ENCODE assay signal across 19 mouse cellular contexts in genomic region chr11:84977385-84977952, GRCm38 (mm10). TPM values are rescaled to one million over a fixed set of nuclear protein-coding genes. Genes with fewer than 3 reads are reported as not detected.
DNase-seq lines count a peak whose midpoint lies in the region; ATAC-seq lines count a peak whose summit lies in the region.
"Had no signal": no experiment of that assay in that cellular context is flagged by ENCODE, and none has a peak within 500 bp of the region (broad histone marks: within the 10 kb centered on the region; RNA-seq: fewer than 3 reads in every experiment).

No protein-coding gene starts in this region.

- H3K36me3 ChIP-seq in heart, embryonic 11.5 days (ENCODE audit: control insufficient read depth, insufficient read depth, low read length) = no peaks in the 10 kb centered on the region
- no peaks in the 10 kb centered on the region for H3K36me3 ChIP-seq in heart, embryonic 10.5 days
- H3K36me3 ChIP-seq: embryonic facial prominence, embryonic 12.5 days; forebrain, embryonic 12.5 days; G1E; limb, embryonic 15.5 days had no signal

- no peak overlapping the region for H3K27ac ChIP-seq in heart, embryonic 11.5 days (ENCODE audit: low read depth, low read length)
- H3K27ac ChIP-seq in heart, embryonic 10.5 days = no peak overlapping the region
- H3K27ac ChIP-seq: embryonic facial prominence, embryonic 12.5 days; forebrain, embryonic 12.5 days; hindbrain, embryonic 14.5 days; kidney, postnatal 0 days; limb, embryonic 15.5 days had no signal

- peak; percentile 48 to 73 for DNase-seq in heart, adult 18-20 months
- peak; percentile 51 for DNase-seq in gastrocnemius, postnatal 25 days
- DNase-seq in heart, embryonic 10.5 days (ENCODE audit: low spot score) = peak; percentile 22
- DNase-seq in heart, postnatal 4 days = peak; percentile 65
- no peak for DNase-seq in cerebellum, postnatal 10 days
- DNase-seq in thymus, postnatal 4 days = no peak
- DNase-seq: layer of hippocampus, adult 9-11 months; thymus, adult 18-20 months had no signal

- H3K9ac ChIP-seq in heart, embryonic 11.5 days (ENCODE audit: low read depth, low read length) = no peak overlapping the region
- H3K9ac ChIP-seq: embryonic facial prominence, embryonic 12.5 days; forebrain, embryonic 12.5 days; hindbrain, embryonic 14.5 days; limb, embryonic 15.5 days had no signal

- H3K4me1 ChIP-seq in heart, embryonic 11.5 days (ENCODE audit: control insufficient read depth, insufficient read depth, low read length) = no peaks in the 10 kb centered on the region
- peaks cover 8% of the 10 kb centered on the region; the same call in 1 of the 2 replicates for H3K4me1 ChIP-seq in heart, embryonic 10.5 days
- H3K4me1 ChIP-seq: forebrain, embryonic 12.5 days; limb, embryonic 15.5 days had no signal

- H3K4me2 ChIP-seq in heart, embryonic 11.5 days = no peak overlapping the region
- H3K4me2 ChIP-seq: embryonic facial prominence, embryonic 12.5 days; forebrain, embryonic 12.5 days; hindbrain, embryonic 14.5 days; limb, embryonic 15.5 days; midbrain, embryonic 11.5 days had no signal

- WGBS in heart, embryonic 11.5 days (ENCODE audit: insufficient replicate concordance) = 82% methylated on average over 3 of the region's 3 CpGs
- WGBS in heart, embryonic 10.5 days = 70% methylated on average over 3 of the region's 3 CpGs

- H3K4me3 ChIP-seq in heart, embryonic 11.5 days (ENCODE audit: low read depth, low read length) = no peak overlapping the region
- no peak overlapping the region for H3K4me3 ChIP-seq in heart, embryonic 10.5 days
- H3K4me3 ChIP-seq: embryonic facial prominence, embryonic 12.5 days; erythroblast, embryonic 14.5 days; forebrain, embryonic 12.5 days; limb, embryonic 15.5 days had no signal

- no peaks in the 10 kb centered on the region for H3K9me3 ChIP-seq in heart, embryonic 11.5 days (replicated peaks; ENCODE audit: control insufficient read depth, low read length)
- H3K9me3 ChIP-seq in heart, embryonic 10.5 days = no peaks in the 10 kb centered on the region
- H3K9me3 ChIP-seq: embryonic facial prominence, embryonic 12.5 days; forebrain, embryonic 12.5 days; G1E; limb, embryonic 15.5 days had no signal

- no peaks in the 10 kb centered on the region for H3K27me3 ChIP-seq in heart, embryonic 11.5 days (ENCODE audit: control insufficient read depth, insufficient read depth, low read length)
- no peaks in the 10 kb centered on the region for H3K27me3 ChIP-seq in heart, embryonic 10.5 days (ENCODE audit: insufficient read depth, poor library complexity, severe bottlenecking)
- H3K27me3 ChIP-seq: CH12.LX; embryonic facial prominence, embryonic 12.5 days; forebrain, embryonic 12.5 days; limb, embryonic 15.5 days had no signal

- no peak for ATAC-seq in heart, embryonic 11.5 days (replicated peaks; ENCODE audit: insufficient number of reproducible peaks, low FRiP score, low TSS enrichment)
- ATAC-seq: inflammation-experienced regulatory T-cells, adult 6 months had no signal

RNA-seq across cellular contexts. Expression of gene Car4, which starts 19.9 kb away (rescaled TPM):
- total RNA-seq in heart, adult 18-20 months (2021) = 10 to 100 TPM; 16.9 to 29.0 TPM
- 11.4 TPM in 2 replicates for polyA plus RNA-seq in heart, embryonic 11.5 days (2014; fragmentation: Nextera tagmentation; extraction: Ambion mirVana)
- 10 to 100 TPM; 10.2 to 13.5 TPM for total RNA-seq in gastrocnemius, postnatal 25 days (2021)
- polyA plus RNA-seq in heart, embryonic 10.5 days (2016; fragmentation: Nextera tagmentation; extraction: Ambion mirVana) = 24.1 and 38.2 TPM in 2 replicates
- total RNA-seq in heart, postnatal 4 days (2021) = 10 to 100 TPM; 21.1 to 21.5 TPM
- total RNA-seq: CH12.LX, G1E had no signal
- polyA plus RNA-seq: erythroblast, embryonic 14.5 days; G1E; inflammation-experienced regulatory T-cells, adult 6 months; limb, embryonic 15.5 days had no signal

Comparison
In these comparisons a context has a peak if more than half of its experiments do, and no peak if none do; other contexts are left out.
1. DNase-seq: peak in heart, adult 18-20 months (2 of 2), gastrocnemius, postnatal 25 days (single experiment), heart, embryonic 10.5 days (single experiment) and heart, postnatal 4 days (single experiment); none in cerebellum, postnatal 10 days (0 of 2) and thymus, postnatal 4 days (single experiment).